Mouse (Mus musculus) heart, adult 2 months (tissue): ENCODE data around the gene Slc25a1.

Experiments used
- CTCF ChIP-seq: fragments of 200-600 bp; IDR thresholded peaks from 2 replicates; pipeline ENCODE4 v1.8.1; 2022; ENCODE audit warnings: antibody characterized with exemption, mild to moderate bottlenecking, moderate library complexity
- EP300 ChIP-seq: fragments of 200-500 bp; IDR thresholded peaks from 2 replicates; pipeline ENCODE4 v1.6.1; 2011; ENCODE audit warnings: low read depth, low read length, control low read depth; ENCODE audit not compliant: insufficient read depth
- POLR2A ChIP-seq: fragments of 200-500 bp; IDR thresholded peaks from 2 replicates; pipeline ENCODE4 v1.6.1; 2011; ENCODE audit warnings: mild to moderate bottlenecking, low read depth, low read length, control low read depth; ENCODE audit not compliant: insufficient read depth

DNA sequence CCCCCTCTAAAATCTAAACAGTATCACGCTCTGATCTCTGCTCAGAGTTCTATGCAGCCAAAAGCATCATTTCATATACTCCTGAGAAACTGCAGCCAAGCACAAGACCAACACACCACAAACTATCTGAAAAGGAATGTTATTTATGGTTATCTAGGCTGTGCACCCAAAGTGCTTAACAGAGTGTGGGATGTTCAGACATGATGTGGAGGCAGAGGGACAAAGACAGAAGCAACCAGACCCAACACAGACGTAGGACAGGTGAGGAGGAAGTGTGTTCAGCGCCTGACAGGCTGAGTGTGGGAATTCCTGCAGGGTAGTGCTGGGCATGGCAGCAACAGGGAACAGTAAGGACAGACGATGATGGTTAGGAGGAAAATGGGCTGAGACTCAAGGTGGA lies 48.4 kb downstream of the Slc25a1 start:
- TF ChIP-seq CTCF (no peak), EP300 (no peak), POLR2A (no peak)
